Mouse (Mus musculus) urinary bladder, postnatal 14 days (tissue): ENCODE results near the gene Amy1.
"Not testable (repeated sequence)": the region's sequence is repeated elsewhere in the genome, so short reads cannot be mapped to it uniquely, and the experiment has no call there.

ENCODE experiments used
- DNase-seq: peaks from one replicate; pipeline ENCODE4 v3.0.0; 2021; ENCODE audit warnings: low spot score

Gene Amy1

DNA sequence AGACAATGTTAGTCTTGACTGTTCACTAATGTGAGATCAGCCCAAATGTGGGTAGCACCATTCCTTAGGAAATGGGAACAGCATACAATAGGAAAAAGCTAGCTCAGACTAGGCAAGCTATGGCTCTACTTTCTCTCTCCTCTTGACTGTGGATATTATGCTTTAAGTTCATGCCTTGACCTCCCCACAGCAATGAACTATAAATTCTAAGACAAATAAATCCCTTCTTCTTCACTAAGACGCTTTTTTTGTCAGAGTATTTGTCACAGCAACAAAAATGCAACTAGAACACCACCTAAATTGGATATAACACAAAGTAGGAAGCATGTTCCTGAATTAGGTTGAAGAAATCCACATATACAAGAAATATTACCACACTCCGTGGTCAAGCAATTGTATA is at the start of gene Amy1:
Gene Amy1 (minus strand): TSS at position 101 of the 400 bp plus-strand sequence.
- DNase-seq: no peak

DNA sequence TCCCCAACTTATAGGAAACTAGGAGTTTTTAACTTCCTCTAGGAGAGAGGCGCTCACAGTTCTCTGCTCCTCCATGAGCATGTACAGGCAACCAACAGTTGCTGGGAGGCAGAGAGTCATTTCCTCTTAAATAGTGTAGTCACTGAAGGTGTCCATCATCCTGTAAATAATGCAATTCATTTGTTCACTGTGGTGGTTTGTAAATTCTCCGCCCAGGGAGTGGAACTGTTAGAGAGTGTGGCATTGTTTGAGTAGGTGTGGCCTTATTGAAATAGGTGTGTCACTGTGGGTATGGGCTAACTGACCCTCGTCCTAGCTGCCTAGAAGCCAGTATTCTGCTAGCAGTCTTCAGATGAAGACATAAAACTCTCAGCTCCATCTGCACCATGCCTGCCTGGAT is 47.8 kb upstream of the Amy1 start:
- no peak for DNase-seq

DNA sequence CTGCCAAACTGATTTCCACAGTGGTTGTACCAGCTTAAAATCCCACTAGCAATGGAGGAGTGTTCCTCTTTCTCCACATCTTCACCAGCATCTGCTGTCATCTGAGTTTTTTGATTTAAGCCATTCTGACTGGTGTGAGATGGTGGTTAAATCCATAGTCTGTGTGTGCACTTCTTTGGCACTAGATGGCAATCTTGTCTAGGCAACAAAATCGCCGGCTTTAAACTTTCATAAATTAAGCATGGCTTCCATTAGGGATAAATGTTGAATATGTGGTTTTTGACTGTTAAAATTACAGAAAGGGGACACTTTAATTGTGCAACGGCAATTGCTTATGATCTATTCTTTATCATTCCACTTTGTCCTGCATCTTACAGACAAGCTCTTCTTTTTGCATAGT is 44.9 kb upstream of the Amy1 start:
- DNase-seq: not testable (repeated sequence)

DNA sequence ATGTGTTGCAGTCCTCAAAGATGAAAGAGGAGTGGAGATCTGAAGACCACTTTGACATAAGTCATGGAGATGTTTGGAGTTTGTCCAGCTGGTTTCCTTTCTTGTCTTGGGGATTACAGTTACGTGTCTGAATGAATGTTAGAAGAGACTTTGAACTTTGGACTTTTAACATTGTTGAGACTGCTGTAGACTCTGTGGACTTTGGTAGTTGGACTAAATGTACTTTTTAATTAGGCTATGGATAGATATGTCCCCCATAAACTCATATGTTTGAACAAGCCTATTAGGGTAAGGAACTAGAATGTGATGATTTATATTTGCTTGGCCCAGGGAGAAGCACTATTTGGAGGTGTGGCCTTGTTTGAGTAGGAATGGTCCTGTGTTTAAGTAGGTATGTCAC is 33.0 kb upstream of the Amy1 start:
- DNase-seq: no peak

DNA sequence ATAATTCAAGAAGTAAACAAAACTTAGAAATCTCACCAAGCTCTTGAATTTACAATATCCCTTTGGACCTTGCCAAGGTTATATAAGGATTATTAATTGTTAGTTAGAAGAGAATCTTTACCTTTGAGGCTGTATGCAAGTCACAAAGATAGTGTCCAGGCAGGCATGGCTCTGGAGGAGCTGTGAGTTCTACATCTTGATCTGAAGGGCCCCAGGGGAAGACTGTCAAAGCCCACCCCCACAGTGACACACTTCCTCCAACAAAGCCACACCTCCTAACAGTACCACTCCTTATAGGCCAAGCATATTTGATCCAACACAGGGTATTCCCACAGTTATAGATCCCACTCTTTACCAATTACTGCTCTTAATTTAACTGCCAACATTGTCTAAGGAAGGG is 27.7 kb upstream of the Amy1 start:
- no peak for DNase-seq

DNA sequence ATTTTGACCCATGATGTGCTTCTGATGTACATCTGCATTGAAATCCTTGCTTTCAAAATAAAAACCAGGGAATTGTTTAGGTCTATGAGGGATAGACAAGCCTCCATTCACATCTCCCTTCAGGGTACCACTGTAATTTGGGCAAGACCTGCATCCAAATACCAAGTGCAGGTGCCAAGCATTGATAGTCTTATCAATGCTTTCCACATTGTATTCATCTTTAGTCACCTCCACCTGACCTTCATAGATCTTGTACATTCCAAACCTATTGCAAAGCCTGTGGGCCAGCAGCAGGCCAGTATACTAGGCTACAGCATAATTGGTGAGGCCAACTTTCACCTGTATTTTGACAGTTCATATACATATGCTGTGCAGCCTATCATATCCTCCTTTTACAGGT is 25.1 kb upstream of the Amy1 start:
- DNase-seq: no peak

DNA sequence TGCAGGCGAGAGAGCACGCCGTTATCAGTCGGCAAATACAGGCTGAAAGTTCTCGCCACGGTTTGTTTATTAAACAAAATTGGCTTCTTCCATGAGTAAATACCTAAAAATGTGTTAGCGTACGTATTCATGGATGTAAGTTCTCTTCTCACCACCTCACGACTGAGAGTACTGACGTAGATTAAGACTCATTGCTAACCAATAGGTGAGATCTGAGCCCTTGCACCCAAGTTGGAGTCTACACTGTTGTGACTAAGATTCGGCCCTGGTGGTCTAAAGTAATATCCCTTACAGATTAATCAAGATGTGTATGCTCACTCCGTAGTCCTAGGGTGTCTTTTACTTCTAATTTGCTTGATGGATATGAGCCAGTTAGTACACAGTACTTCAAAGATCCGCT is 24.1 kb upstream of the Amy1 start:
- DNase-seq: no peak

DNA sequence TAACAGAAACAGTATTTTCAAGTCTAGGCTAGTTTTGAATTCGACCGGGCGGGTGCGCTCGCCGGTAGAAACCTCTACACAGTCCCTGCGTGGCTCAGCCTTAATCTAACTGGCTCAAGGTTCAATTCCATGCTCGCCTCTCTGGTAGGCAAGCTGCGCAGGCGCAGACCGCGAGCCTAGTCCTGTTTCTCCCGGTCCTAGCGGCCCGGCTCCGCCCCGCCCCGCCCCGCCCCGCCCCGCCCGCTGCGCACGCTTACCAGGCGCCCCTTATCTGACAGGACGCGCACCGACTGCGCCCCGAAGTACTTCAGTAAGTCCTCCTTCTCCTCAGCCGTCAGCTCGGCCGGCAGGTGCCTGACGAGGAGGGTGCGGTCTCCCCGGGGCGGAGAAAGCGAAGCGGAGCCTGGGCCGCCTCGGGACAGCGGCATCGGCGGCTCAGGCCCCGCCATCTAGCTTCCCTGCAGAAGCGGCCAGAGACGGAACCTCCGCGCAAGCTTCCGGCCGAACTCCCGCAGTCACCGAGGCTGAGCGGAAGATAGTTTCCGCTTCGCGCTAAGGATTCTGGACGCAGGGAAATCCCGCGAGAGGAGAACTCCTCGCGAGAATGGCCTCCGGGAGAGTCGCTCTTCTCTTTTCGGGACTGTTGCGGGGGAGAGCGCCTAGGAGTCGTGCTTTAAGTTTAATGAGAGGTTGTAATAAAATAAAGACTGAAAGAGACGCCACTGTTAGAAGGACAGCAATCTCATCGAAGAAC is 23.3 kb upstream of the Amy1 start, which contains the start of gene Rnpc3:
Gene Rnpc3 (minus strand): TSS at position 544 of the 754 bp plus-strand sequence.
- peak; percentile 98 for DNase-seq

DNA sequence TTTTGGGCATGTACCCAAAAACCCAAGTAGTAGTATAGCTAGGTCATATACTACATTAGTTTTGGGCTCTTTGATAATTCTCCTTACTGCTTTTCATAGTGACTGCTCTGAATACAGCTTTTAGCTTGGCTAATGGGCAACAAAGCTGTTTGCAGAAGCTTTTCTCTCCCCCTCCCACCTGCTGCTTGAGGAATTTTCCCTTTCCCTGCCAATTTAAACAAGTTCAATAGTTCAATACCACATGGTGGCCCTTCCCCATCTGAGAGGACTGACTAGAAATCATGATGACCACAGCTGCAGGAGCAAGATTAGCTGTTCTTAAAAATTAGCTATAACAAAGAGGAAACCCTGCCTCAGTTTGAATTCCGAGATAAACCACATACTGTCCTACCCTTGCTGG is 15.7 kb downstream of the Amy1 start:
- no peak for DNase-seq

DNA sequence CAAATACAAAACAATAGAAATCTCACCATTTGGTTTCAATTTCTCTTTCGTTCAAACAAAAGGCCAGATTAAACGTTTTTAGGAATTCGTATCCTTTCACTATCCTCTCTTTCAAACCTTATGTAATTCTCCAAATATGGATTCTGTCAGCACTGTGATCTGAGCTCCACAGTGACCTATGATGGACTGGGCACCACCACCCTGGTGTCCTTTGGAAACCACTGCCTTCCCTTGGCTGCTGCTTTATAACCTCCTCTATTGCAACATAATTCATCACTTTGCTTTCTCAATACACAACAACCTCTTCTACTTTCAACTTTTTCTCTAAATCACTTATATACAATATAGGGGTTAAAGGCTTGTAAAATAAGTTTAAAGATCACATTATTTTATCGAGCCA is 31.9 kb downstream of the Amy1 start:
- no peak for DNase-seq

DNA sequence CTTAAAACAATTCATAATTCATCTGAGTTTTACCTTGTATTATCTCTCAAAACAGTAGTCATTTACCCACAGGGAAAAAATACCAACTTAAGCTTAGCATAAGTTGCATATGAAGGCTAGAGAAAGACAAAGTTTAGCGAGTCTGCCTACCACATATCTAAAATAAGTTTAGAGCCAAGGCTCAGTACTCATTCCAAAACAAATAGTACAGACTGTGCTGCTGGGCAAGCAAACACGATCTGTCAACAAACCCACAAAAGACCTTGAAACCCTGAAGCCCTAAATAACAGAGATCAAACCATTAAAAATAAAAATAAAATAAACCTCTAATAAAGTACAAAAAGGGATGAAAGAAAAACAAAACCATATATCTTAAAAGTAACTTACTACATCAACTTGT is 32.4 kb downstream of the Amy1 start:
- DNase-seq: no peak

DNA sequence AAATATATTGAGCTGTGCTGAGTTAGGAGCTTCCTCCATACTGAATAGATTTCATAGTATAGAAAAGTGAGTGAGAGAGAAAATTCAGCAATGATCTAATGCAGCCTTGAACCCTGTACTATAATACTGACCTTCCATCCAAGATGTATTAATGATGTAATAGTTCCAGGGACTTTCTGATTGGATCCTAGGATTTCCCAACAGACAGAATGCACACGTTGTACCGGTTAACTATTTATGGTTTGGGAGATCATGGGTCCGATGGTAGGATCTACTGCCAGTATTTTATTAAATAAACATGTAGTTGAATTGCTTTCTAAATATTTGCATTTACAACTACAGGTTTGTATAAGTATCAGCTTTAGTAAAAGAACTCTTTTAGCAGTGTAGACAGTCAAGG is 34.3 kb downstream of the Amy1 start:
- no peak for DNase-seq

DNA sequence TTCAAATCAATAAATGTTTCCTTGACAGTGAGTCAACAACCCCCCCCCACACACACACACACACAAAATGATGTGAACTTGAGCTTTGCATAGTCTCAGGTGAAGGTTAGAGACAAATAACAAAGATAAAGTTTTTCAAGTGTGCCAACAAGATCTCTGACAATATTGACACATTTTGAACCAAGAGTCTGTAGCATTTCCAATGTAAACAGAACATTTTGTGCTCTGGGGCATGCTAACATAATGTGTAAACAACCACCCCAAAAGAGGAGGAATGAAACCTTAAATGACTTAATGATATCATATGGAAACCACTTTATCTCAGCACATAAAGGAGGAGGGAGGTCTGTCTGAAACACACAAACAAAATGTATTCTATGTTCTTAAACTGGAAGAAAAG is 66.8 kb downstream of the Amy1 start:
- DNase-seq: no peak

DNA sequence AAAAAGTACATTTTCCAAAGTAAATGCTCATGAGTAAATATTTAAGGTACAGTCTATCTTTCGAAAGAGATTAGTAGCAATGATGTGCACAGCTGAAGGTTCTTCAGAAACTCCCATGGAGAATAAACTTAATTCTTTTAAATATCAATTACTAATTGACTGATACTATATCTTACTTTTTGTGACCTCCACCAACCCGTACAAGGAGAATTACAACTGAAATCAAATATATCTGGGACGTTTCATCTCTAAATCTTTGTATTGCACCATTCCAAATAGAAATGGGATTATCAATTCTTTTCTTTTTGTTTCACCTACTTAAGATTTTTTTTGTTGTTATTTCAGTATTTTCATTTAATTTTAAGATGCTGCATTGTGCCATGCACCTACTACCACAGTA is 74.2 kb downstream of the Amy1 start, which contains the start of gene Amy2a1:
Gene Amy2a1 (minus strand): TSS at position 101 of the 400 bp plus-strand sequence.
- DNase-seq: not testable (repeated sequence)
